Mouse (Mus musculus) small intestine, adult 2 months (tissue): ENCODE data around the gene Tnip3.

ENCODE experiments used
- CTCF ChIP-seq: fragments of 200-500 bp; IDR thresholded peaks from 2 replicates; pipeline ENCODE4 v1.5.1; 2012; ENCODE audit warnings: low read depth, mild to moderate bottlenecking, control low read depth, inconsistent platforms, low read length, moderate library complexity, mixed read lengths; ENCODE audit not compliant: insufficient replicate concordance, insufficient read length; ENCODE audit errors: extremely low read depth
- POLR2A ChIP-seq: fragments of 200-500 bp; IDR thresholded peaks from 2 replicates; pipeline ENCODE4 v1.6.1; 2012; ENCODE audit warnings: low read depth, mild to moderate bottlenecking, control low read depth, inconsistent platforms, low read length, moderate library complexity

DNA sequence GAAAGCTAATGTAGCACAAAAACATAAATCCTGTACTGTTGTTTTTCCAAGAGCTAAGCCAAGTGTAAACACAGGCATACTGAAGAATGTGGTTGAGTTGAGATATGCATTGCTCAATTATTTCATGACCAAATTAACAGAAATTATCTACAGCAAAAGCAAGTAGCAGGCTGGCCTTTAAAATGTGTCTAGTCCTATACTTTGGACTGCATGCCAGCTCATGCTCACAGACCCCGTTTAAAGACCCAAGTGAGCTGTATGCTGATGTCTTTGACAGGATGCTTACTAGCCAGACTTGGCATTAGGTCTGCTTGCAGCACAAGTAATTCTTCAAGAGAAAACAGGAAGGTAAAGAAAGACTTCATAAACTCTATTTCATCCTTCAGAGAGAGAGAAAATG lies 75.8 kb downstream of the Tnip3 start:
- TF ChIP-seq CTCF: no peak
- TF ChIP-seq POLR2A: no peak
